Mouse (Mus musculus) neural tube, embryonic 14.5 days (tissue): ENCODE measurements at regions not wholly inside any gene's neighbourhood (a gene's known extent, or its start where the extent isn't known, plus 50 kb on each side); places are given as distances from the start of the nearest gene placed in this dataset.

Experiments
- ATAC-seq: fragments of 200-750 bp; cut with Nextera tagmentation; 2 replicates; pipeline ENCODE4 v1.8.0; 2017; ENCODE audit warnings: low read depth, mild to moderate bottlenecking, moderate TSS enrichment, moderate library complexity
- H3K27ac ChIP-seq: fragments of 300-500 bp; sonication (generic); 2 replicates; pipeline ENCODE4 v1.5.1; 2014; ENCODE audit warnings: low read depth, mild to moderate bottlenecking, control low read depth, low read length, moderate library complexity, mixed read lengths
- H3K27me3 ChIP-seq: fragments of 300-500 bp; sonication (generic); 2 replicates; pipeline ENCODE4 v1.6.1; 2014; ENCODE audit warnings: low read length; ENCODE audit not compliant: control insufficient read depth, insufficient read depth
- H3K36me3 ChIP-seq: fragments of 300-500 bp; sonication (generic); 2 replicates; pipeline ENCODE4 v1.6.1; 2014; ENCODE audit warnings: low read length, mixed read lengths; ENCODE audit not compliant: control insufficient read depth, insufficient read depth
- H3K4me1 ChIP-seq: fragments of 300-500 bp; sonication (generic); 2 replicates; pipeline ENCODE4 v1.6.1; 2014; ENCODE audit warnings: low read length; ENCODE audit not compliant: control insufficient read depth, insufficient read depth
- H3K4me2 ChIP-seq: fragments of 300-500 bp; sonication (generic); 2 replicates; pipeline ENCODE4 v1.6.1; 2014; ENCODE audit warnings: mild to moderate bottlenecking, low read depth, low read length, control low read depth
- H3K4me3 ChIP-seq: fragments of 300-500 bp; sonication (generic); 2 replicates; pipeline ENCODE4 v1.5.1; 2014; ENCODE audit warnings: low read depth, low read length, control low read depth, mixed read lengths
- H3K9ac ChIP-seq: fragments of 300-500 bp; sonication (generic); replicated peaks from 2 replicates; pipeline ENCODE4 v1.6.1; 2014; ENCODE audit warnings: low read depth, mild to moderate bottlenecking, control low read depth, low read length, mixed read lengths
- H3K9me3 ChIP-seq: fragments of 300-500 bp; sonication (generic); 2 replicates; pipeline ENCODE4 v1.6.1; 2016; ENCODE audit warnings: low read length; ENCODE audit not compliant: control insufficient read depth
- WGBS: fragments of 180-500 bp; shearing (Covaris S2); extraction: QIAGEN DNeasy Blood & Tissue Kit; methylation state at CpG from one replicate; pipeline ENCODE4 v1.1.7; 2014; 5-methylcytosine and 5-hydroxymethylcytosine counted together

- H3K9ac ChIP-seq, result no peak overlapping the region
- H3K4me3 ChIP-seq, result no peak overlapping the region
Observed at GRCm38 (mm10) chr14:105619449-105619848, 277.2 kb downstream of the Spry2 start.

GRCm38 (mm10) chr14:105615766-105616165, 280.9 kb downstream of the Spry2 start:
- no peak overlapping the region for H3K4me3 ChIP-seq
- H3K27ac ChIP-seq, result no peak overlapping the region
- WGBS, result 86% methylated on average over 3 of the region's 3 CpGs
- no peaks in the 10 kb centered on the region for H3K9me3 ChIP-seq
- H3K4me2 ChIP-seq, result no peak overlapping the region
- no peak overlapping the region for H3K9ac ChIP-seq
- H3K27me3 ChIP-seq, result no peaks in the 10 kb centered on the region
- no peaks in the 10 kb centered on the region for H3K4me1 ChIP-seq
- no peak for ATAC-seq
- H3K36me3 ChIP-seq, result no peaks in the 10 kb centered on the region

More at GRCm38 (mm10) chr14:105619449-105619848, 277.2 kb downstream of the Spry2 start:
- WGBS, result 90% methylated on average over 8 of the region's 8 CpGs
- H3K27ac ChIP-seq, result no peak overlapping the region
- H3K4me1 ChIP-seq, result no peaks in the 10 kb centered on the region
- no peaks in the 10 kb centered on the region for H3K36me3 ChIP-seq
- H3K27me3 ChIP-seq, result no peaks in the 10 kb centered on the region
- ATAC-seq, result no peak
- no peak overlapping the region for H3K4me2 ChIP-seq
- no peaks in the 10 kb centered on the region for H3K9me3 ChIP-seq

- H3K27ac ChIP-seq, result no peak overlapping the region
- no peaks in the 10 kb centered on the region for H3K27me3 ChIP-seq
- no peaks in the 10 kb centered on the region for H3K4me1 ChIP-seq
- no peaks in the 10 kb centered on the region for H3K9me3 ChIP-seq
- no peak overlapping the region for H3K4me3 ChIP-seq
- WGBS, result 89% methylated on average over 3 of the region's 3 CpGs
- H3K9ac ChIP-seq, result no peak overlapping the region
- ATAC-seq, result no peak
- no peak overlapping the region for H3K4me2 ChIP-seq
- H3K36me3 ChIP-seq, result no peaks in the 10 kb centered on the region
Observed at GRCm38 (mm10) chr14:105612794-105613193, 283.8 kb downstream of the Spry2 start.

- H3K4me3 ChIP-seq, result no peak overlapping the region
- ATAC-seq, result no peak
- H3K36me3 ChIP-seq, result no peaks in the 10 kb centered on the region
- no peak overlapping the region for H3K9ac ChIP-seq
- H3K27me3 ChIP-seq, result no peaks in the 10 kb centered on the region
- H3K4me2 ChIP-seq, result no peak overlapping the region
- H3K27ac ChIP-seq, result no peak overlapping the region
- H3K9me3 ChIP-seq, result no peaks in the 10 kb centered on the region
- no peaks in the 10 kb centered on the region for H3K4me1 ChIP-seq
- 89% methylated on average over 4 of the region's 4 CpGs for WGBS
Observed at GRCm38 (mm10) chr14:105608804-105609203, 287.8 kb downstream of the Spry2 start.

- H3K9ac ChIP-seq, result no peak overlapping the region
- H3K36me3 ChIP-seq, result no peaks in the 10 kb centered on the region
- no peak overlapping the region for H3K4me2 ChIP-seq
- no peak for ATAC-seq
- no peak overlapping the region for H3K27ac ChIP-seq
- H3K27me3 ChIP-seq, result no peaks in the 10 kb centered on the region
- WGBS, result 91% methylated on average over 3 of the region's 3 CpGs
- H3K4me3 ChIP-seq, result no peak overlapping the region
- no peaks in the 10 kb centered on the region for H3K9me3 ChIP-seq
- H3K4me1 ChIP-seq, result no peaks in the 10 kb centered on the region
Observed at GRCm38 (mm10) chr14:105606551-105606950, 290.1 kb downstream of the Spry2 start.

GRCm38 (mm10) chr14:105604451-105604850, 292.2 kb downstream of the Spry2 start:
- Histone ChIP-seq H3K27ac (no peak overlapping the region), H3K9me3 (no peaks in the 10 kb centered on the region), H3K36me3 (no peaks in the 10 kb centered on the region), H3K4me2 (no peak overlapping the region), H3K4me3 (no peak overlapping the region), H3K27me3 (no peaks in the 10 kb centered on the region), H3K4me1 (no peaks in the 10 kb centered on the region), H3K9ac (no peak overlapping the region)
- 92% methylated on average over 6 of the region's 6 CpGs for WGBS
- no peak for ATAC-seq

GRCm38 (mm10) chr14:105603047-105603461, 293.6 kb downstream of the Spry2 start:
- H3K27ac ChIP-seq, result no peak overlapping the region

GRCm38 (mm10) chr14:105599550-105600453, 296.8 kb downstream of the Spry2 start:
- no peaks in the 10 kb centered on the region for H3K27me3 ChIP-seq
- ATAC-seq, result no peak
- H3K9ac ChIP-seq, result no peak overlapping the region
- H3K4me3 ChIP-seq, result no peak overlapping the region
- 83% methylated on average over 24 of the region's 24 CpGs for WGBS
- H3K9me3 ChIP-seq, result no peaks in the 10 kb centered on the region
- H3K36me3 ChIP-seq, result no peaks in the 10 kb centered on the region
- no peak overlapping the region for H3K4me2 ChIP-seq
- no peak overlapping the region; the same call in 1 of the 2 replicates for H3K27ac ChIP-seq
- H3K4me1 ChIP-seq, result no peaks in the 10 kb centered on the region

More at GRCm38 (mm10) chr14:105603047-105603461, 293.6 kb downstream of the Spry2 start:
- 80% methylated on average over 6 of the region's 6 CpGs for WGBS
- H3K4me2 ChIP-seq, result no peak overlapping the region
- no peaks in the 10 kb centered on the region for H3K4me1 ChIP-seq
- H3K36me3 ChIP-seq, result no peaks in the 10 kb centered on the region
- no peak overlapping the region for H3K4me3 ChIP-seq
- ATAC-seq, result no peak
- no peaks in the 10 kb centered on the region for H3K9me3 ChIP-seq
- H3K27me3 ChIP-seq, result no peaks in the 10 kb centered on the region
- H3K9ac ChIP-seq, result no peak overlapping the region

GRCm38 (mm10) chr14:105589751-105590150, 306.9 kb downstream of the Spry2 start:
- peak; percentile 8; the same call in 1 of the 2 replicates for ATAC-seq
- no peak overlapping the region for H3K4me3 ChIP-seq
- no peaks in the 10 kb centered on the region for H3K9me3 ChIP-seq
- WGBS, result 26% methylated on average over 7 of the region's 7 CpGs
- no peaks in the 10 kb centered on the region for H3K36me3 ChIP-seq
- H3K4me1 ChIP-seq, result 0 out of 2 replicates have a peak, but pooled peaks cover 7% of the 10 kb centered on the region
- H3K4me2 ChIP-seq, result peak overlapping the region; percentile 0; the same call in 1 of the 2 replicates
- H3K27me3 ChIP-seq, result no peaks in the 10 kb centered on the region
- no peak overlapping the region for H3K9ac ChIP-seq
- peak overlapping the region; percentile 68 for H3K27ac ChIP-seq
